In the genomic region with DNA sequence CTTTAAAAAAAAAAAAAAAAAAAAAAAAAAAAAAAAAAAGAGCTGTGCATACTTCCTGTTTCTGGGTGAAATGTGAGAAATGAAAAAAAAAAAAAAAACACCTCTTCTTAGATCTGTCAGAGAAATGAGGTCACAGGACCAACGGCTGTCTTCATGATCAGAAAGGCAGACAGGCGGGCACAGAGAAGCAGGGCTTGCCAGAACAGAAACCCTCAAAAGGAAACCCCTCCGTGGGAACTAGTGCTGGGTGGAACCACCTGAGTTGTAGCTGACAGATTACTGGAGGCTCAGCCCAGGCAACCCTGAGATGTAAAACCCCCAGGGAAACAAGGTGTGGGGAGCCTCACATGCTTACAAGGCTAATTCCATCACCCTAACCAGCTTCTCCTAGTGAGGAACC, we compare ENCODE assay signal across 10 mouse cellular contexts.
DNase-seq lines count a peak whose midpoint lies in the region; ATAC-seq lines count a peak whose summit lies in the region.
"Had no signal": no experiment of that assay in that cellular context is flagged by ENCODE, and none has a peak within 500 bp of the region (broad histone marks: within the 10 kb centered on the region; RNA-seq: fewer than 3 reads in every experiment).

No protein-coding gene starts in this region.

- peak; percentile 94 for DNase-seq in T-cell, adult 2 months (ENCODE audit: low spot score)
- DNase-seq in lung, postnatal 4 days, result peak; percentile 6 to 20
- peak; percentile 92 for DNase-seq in splenic B cell, adult 2 months (ENCODE audit: low read depth, low spot score)
- DNase-seq in kidney, postnatal 14 days, result no peak
- DNase-seq in left cerebral cortex, postnatal 25 days (ENCODE audit: low spot score in 2 of 2), result no peak
- no peak for DNase-seq in ovary, postnatal 36 days (ENCODE audit: low spot score)
- DNase-seq: cerebellum, adult 11 months; heart, postnatal 14 days had no signal

- H3K4me2 ChIP-seq in heart, embryonic 16.5 days (ENCODE audit: low read depth, low read length), result no peak overlapping the region
- H3K4me2 ChIP-seq in heart, embryonic 12.5 days, result no peak overlapping the region

- H3K36me3 ChIP-seq in heart, embryonic 16.5 days (ENCODE audit: control insufficient read depth, insufficient read depth), result no peaks in the 10 kb centered on the region
- H3K36me3 ChIP-seq in heart, embryonic 12.5 days, result no peaks in the 10 kb centered on the region
- H3K36me3 ChIP-seq in splenic B cell, adult 2 months (ENCODE audit: control insufficient read depth, insufficient read depth, low read length, poor library complexity, severe bottlenecking), result no peaks in the 10 kb centered on the region

- H3K4me3 ChIP-seq in heart, embryonic 16.5 days (ENCODE audit: low read length), result no peak overlapping the region
- no peak overlapping the region for H3K4me3 ChIP-seq in heart, embryonic 12.5 days

- intact Hi-C loops in left cerebral cortex, postnatal 25 days (cut with DNase I), result no loop called here

- no peak overlapping the region for H3K27ac ChIP-seq in heart, embryonic 16.5 days (ENCODE audit: low read length)
- no peak overlapping the region for H3K27ac ChIP-seq in heart, embryonic 12.5 days (ENCODE audit: poor library complexity, severe bottlenecking)

- peak; percentile 81 for ATAC-seq in heart, embryonic 16.5 days (replicated peaks; ENCODE audit: extremely low read depth, insufficient read depth, low FRiP score)
- ATAC-seq in heart, embryonic 12.5 days (ENCODE audit: insufficient number of reproducible peaks, low FRiP score), result no peak

- H3K9ac ChIP-seq in heart, embryonic 16.5 days (ENCODE audit: low read length), result no peak overlapping the region
- no peak overlapping the region for H3K9ac ChIP-seq in heart, embryonic 12.5 days

- H3K27me3 ChIP-seq in heart, embryonic 16.5 days (ENCODE audit: control insufficient read depth, insufficient read depth, low read length), result no peaks in the 10 kb centered on the region
- no peaks in the 10 kb centered on the region for H3K27me3 ChIP-seq in heart, embryonic 12.5 days (replicated peaks)
- H3K27me3 ChIP-seq in splenic B cell, adult 2 months (ENCODE audit: control insufficient read depth, insufficient read depth, low read length, poor library complexity, severe bottlenecking), result no peaks in the 10 kb centered on the region

- H3K4me1 ChIP-seq in heart, embryonic 16.5 days (ENCODE audit: control insufficient read depth, insufficient read depth, low read length), result no peaks in the 10 kb centered on the region
- H3K4me1 ChIP-seq in heart, embryonic 12.5 days (replicated peaks), result no peaks in the 10 kb centered on the region

- no peaks in the 10 kb centered on the region for H3K9me3 ChIP-seq in heart, embryonic 16.5 days (replicated peaks; ENCODE audit: control insufficient read depth, low read length)
- H3K9me3 ChIP-seq in heart, embryonic 12.5 days (replicated peaks), result no peaks in the 10 kb centered on the region

- 66% methylated on average over 3 of the region's 3 CpGs for WGBS in heart, embryonic 16.5 days
- WGBS in heart, embryonic 12.5 days, result 71% methylated on average over 3 of the region's 3 CpGs

Comparison
In these comparisons a context has a peak if more than half of its experiments do, and no peak if none do; other contexts are left out.
1. DNase-seq: peak in T-cell, adult 2 months (single experiment), lung, postnatal 4 days (2 of 2) and splenic B cell, adult 2 months (single experiment); none in kidney, postnatal 14 days (single experiment), left cerebral cortex, postnatal 25 days (0 of 2) and ovary, postnatal 36 days (single experiment).